Mouse (Mus musculus): ENCODE results near the gene Chrna9. TPM values are rescaled to one million over a fixed set of nuclear protein-coding genes. Genes with fewer than 3 reads are reported as not detected.
"Not testable (repeated sequence)": the region's sequence is repeated elsewhere in the genome, so short reads cannot be mapped to it uniquely, and the experiment has no call there.

Gene Chrna9
- total RNA-seq, 2 experiments from 2014 or later: not detected

GRCm38 (mm10) chr5:65954130-65955080 lies 19.7 kb downstream of the Chrna9 start:
- ATAC-seq (replicated peaks; ENCODE audit: low FRiP score, low TSS enrichment, poor library complexity, severe bottlenecking): no peak

GRCm38 (mm10) chr5:65955343-65956143 lies 20.8 kb downstream of the Chrna9 start:
- peak; percentile 78 for ATAC-seq (replicated peaks; ENCODE audit: low FRiP score, low TSS enrichment, poor library complexity, severe bottlenecking)

- no peak; the same call in 1 of the 2 replicates for ATAC-seq (replicated peaks; ENCODE audit: low FRiP score, low TSS enrichment, poor library complexity, severe bottlenecking)
These were observed 21.7 kb downstream of the Chrna9 start for GRCm38 (mm10) chr5:65956144-65957008.

- ATAC-seq (replicated peaks; ENCODE audit: low FRiP score, low TSS enrichment, poor library complexity, severe bottlenecking): no peak
These were observed 23.9 kb downstream of the Chrna9 start for GRCm38 (mm10) chr5:65958597-65958996.

- peak; percentile 48; the same call in 1 of the 2 replicates for ATAC-seq (replicated peaks; ENCODE audit: low FRiP score, low TSS enrichment, poor library complexity, severe bottlenecking)
These were observed 25.3 kb downstream of the Chrna9 start for GRCm38 (mm10) chr5:65959893-65960596.

- no peak for ATAC-seq (replicated peaks; ENCODE audit: low FRiP score, low TSS enrichment, poor library complexity, severe bottlenecking)
These were observed 25.9 kb downstream of the Chrna9 start for GRCm38 (mm10) chr5:65960597-65960950.

- no peak for ATAC-seq (replicated peaks; ENCODE audit: low FRiP score, low TSS enrichment, poor library complexity, severe bottlenecking)
These were observed 28.6 kb downstream of the Chrna9 start for GRCm38 (mm10) chr5:65963291-65963690.

GRCm38 (mm10) chr5:65965771-65966279 lies 31.1 kb downstream of the Chrna9 start:
- ATAC-seq (replicated peaks; ENCODE audit: low FRiP score, low TSS enrichment, poor library complexity, severe bottlenecking): no peak

- ATAC-seq (replicated peaks; ENCODE audit: low FRiP score, low TSS enrichment, poor library complexity, severe bottlenecking): no peak
These were observed 32.4 kb downstream of the Chrna9 start for GRCm38 (mm10) chr5:65967091-65967490.

- ATAC-seq (replicated peaks; ENCODE audit: low FRiP score, low TSS enrichment, poor library complexity, severe bottlenecking): no peak
These were observed 33.3 kb downstream of the Chrna9 start for GRCm38 (mm10) chr5:65968004-65968403.

- no peak for ATAC-seq (replicated peaks; ENCODE audit: low FRiP score, low TSS enrichment, poor library complexity, severe bottlenecking)
These were observed 38.5 kb downstream of the Chrna9 start for GRCm38 (mm10) chr5:65973189-65973588.

- no peak for ATAC-seq (replicated peaks; ENCODE audit: low FRiP score, low TSS enrichment, poor library complexity, severe bottlenecking)
These were observed 41.0 kb downstream of the Chrna9 start for GRCm38 (mm10) chr5:65975731-65976130.

- ATAC-seq (replicated peaks; ENCODE audit: low FRiP score, low TSS enrichment, poor library complexity, severe bottlenecking): no peak
These were observed 51.7 kb downstream of the Chrna9 start for GRCm38 (mm10) chr5:65986426-65986825.

- not testable (repeated sequence) for ATAC-seq (replicated peaks; ENCODE audit: low FRiP score, low TSS enrichment, poor library complexity, severe bottlenecking)
These were observed 52.3 kb downstream of the Chrna9 start for GRCm38 (mm10) chr5:65987004-65987403.

GRCm38 (mm10) chr5:65991191-65991590 lies 56.5 kb downstream of the Chrna9 start:
- ATAC-seq (replicated peaks; ENCODE audit: low FRiP score, low TSS enrichment, poor library complexity, severe bottlenecking): peak; percentile 73

GRCm38 (mm10) chr5:65994643-65995042 lies 59.9 kb downstream of the Chrna9 start:
- no peak for ATAC-seq (replicated peaks; ENCODE audit: low FRiP score, low TSS enrichment, poor library complexity, severe bottlenecking)

- no peak for ATAC-seq (replicated peaks; ENCODE audit: low FRiP score, low TSS enrichment, poor library complexity, severe bottlenecking)
These were observed 63.1 kb downstream of the Chrna9 start for GRCm38 (mm10) chr5:65997813-65998212.

GRCm38 (mm10) chr5:65999106-65999505 lies 64.4 kb downstream of the Chrna9 start:
- ATAC-seq (replicated peaks; ENCODE audit: low FRiP score, low TSS enrichment, poor library complexity, severe bottlenecking): no peak

- ATAC-seq (replicated peaks; ENCODE audit: low FRiP score, low TSS enrichment, poor library complexity, severe bottlenecking): no peak
These were observed 65.4 kb downstream of the Chrna9 start for GRCm38 (mm10) chr5:66000074-66000473.

All from megakaryocyte-erythroid progenitor cell, adult 5-6 weeks (primary cell).